Mouse (Mus musculus): Measurements from ENCODE around the gene Greb1. TPM values are rescaled to one million over a fixed set of nuclear protein-coding genes. Genes with fewer than 3 reads are reported as not detected.

The Greb1 gene
- polyA plus RNA-seq, 1 experiment from 2014 or later: 10.0 TPM

DNA sequence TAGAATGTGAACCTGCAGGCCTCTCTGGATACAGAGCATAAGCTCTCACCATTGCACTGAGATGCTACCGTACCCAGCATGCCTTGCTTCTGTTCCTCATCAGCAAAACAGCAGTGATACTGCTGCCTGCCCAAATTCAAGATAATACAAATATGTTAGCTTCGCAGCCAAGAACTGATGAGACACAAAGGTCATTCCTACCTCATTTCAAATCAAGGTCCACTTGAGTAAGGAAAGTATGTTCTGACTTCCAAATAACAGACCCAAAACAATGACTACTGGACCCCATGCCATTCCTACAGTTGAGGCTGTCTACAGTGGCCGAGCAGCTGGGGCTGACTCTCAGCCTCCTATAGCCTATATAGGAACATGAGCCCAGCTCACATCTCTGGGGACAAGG is 66.0 kb downstream of the Greb1 start:
- Histone ChIP-seq H3K36me3 (ENCODE audit: control insufficient read depth, insufficient read depth, low read length) (no peaks in the 10 kb centered on the region), H3K9me3 (ENCODE audit: control insufficient read depth, low read length) (no peaks in the 10 kb centered on the region), H3K9ac (ENCODE audit: low read length) (no peak overlapping the region), H3K27ac (ENCODE audit: low read depth, low read length) (no peak overlapping the region), H3K4me2 (ENCODE audit: low read depth) (no peak overlapping the region), H3K27me3 (ENCODE audit: control insufficient read depth, insufficient read depth, low read length) (no peaks in the 10 kb centered on the region), H3K4me1 (ENCODE audit: control insufficient read depth, insufficient read depth, low read length) (peaks cover 13% of the 10 kb centered on the region), H3K4me3 (ENCODE audit: low read depth, low read length) (no peak overlapping the region)
- no peak for ATAC-seq (ENCODE audit: insufficient read depth, low FRiP score, low TSS enrichment)
- no peak for DNase-seq (ENCODE audit: low spot score)
- 85% methylated on average over 3 of the region's 3 CpGs for WGBS

DNA sequence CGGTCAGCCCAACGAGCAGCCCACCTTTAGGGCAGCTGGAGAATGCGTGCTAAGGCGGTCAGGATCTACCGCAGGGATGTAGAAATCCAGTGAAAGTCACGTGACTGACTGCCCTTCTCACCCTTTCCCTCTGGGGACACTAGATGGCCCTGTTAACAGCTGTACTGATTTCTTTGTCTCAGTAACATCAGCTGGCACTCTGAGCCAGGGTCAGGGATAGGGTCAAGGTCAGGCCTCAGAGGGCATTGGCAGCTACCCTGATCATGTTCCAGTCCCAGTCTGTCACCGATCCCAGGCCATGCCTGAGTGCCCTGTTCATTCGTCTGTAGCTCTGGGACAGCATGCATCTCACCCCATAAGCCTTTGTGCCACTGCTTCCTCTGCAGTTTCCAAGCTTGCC is 66.7 kb downstream of the Greb1 start:
- peak; percentile 48 for DNase-seq (ENCODE audit: low spot score)
- no peaks in the 10 kb centered on the region for H3K36me3 ChIP-seq (ENCODE audit: control insufficient read depth, insufficient read depth, low read length)
- H3K4me1 ChIP-seq (ENCODE audit: control insufficient read depth, insufficient read depth, low read length): peaks cover 13% of the 10 kb centered on the region
- H3K9ac ChIP-seq (ENCODE audit: low read length): no peak overlapping the region
- H3K4me2 ChIP-seq (ENCODE audit: low read depth): no peak overlapping the region
- 38% methylated on average over 8 of the region's 8 CpGs for WGBS
- H3K9me3 ChIP-seq (ENCODE audit: control insufficient read depth, low read length): no peaks in the 10 kb centered on the region
- H3K27ac ChIP-seq (ENCODE audit: low read depth, low read length): no peak overlapping the region
- no peak for ATAC-seq (ENCODE audit: insufficient read depth, low FRiP score, low TSS enrichment)
- no peaks in the 10 kb centered on the region for H3K27me3 ChIP-seq (ENCODE audit: control insufficient read depth, insufficient read depth, low read length)
- H3K4me3 ChIP-seq (ENCODE audit: low read depth, low read length): no peak overlapping the region

DNA sequence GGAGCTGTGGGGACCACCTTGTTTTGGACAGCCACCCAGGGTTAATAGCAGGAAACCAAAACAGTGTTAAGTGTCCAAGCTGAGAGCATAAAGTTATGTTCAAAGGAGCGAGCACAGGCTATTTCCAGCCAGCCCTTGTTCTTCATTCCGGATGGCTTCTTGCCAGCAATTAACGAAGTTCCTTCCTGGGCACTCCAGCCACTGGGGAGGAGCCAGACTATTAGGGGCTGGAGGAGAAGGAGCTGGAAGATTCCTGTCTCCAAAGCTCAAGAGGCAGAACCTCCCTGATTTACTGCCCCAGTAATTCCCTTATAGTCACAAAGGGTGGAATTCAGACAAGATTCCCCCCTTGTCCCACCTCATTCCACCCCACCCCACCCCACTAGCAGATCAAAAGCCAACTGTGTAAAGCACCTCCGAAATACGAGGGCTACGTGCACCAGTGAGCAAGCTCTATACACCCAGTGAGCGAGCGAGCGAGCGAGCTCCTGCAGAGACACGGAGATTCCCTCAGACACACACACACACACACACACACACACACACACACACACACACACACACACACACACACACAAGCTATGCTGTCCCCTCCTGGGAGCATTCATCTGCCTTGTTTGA is 69.5 kb downstream of the Greb1 start:
- Histone ChIP-seq H3K4me1 (ENCODE audit: control insufficient read depth, insufficient read depth, low read length) (peaks cover 7% of the 10 kb centered on the region; the same call in 1 of the 2 replicates), H3K27me3 (ENCODE audit: control insufficient read depth, insufficient read depth, low read length) (no peaks in the 10 kb centered on the region), H3K9ac (ENCODE audit: low read length) (no peak overlapping the region), H3K9me3 (ENCODE audit: control insufficient read depth, low read length) (no peaks in the 10 kb centered on the region), H3K27ac (ENCODE audit: low read depth, low read length) (no peak overlapping the region), H3K4me3 (ENCODE audit: low read depth, low read length) (no peak overlapping the region), H3K4me2 (ENCODE audit: low read depth) (no peak overlapping the region), H3K36me3 (ENCODE audit: control insufficient read depth, insufficient read depth, low read length) (no peaks in the 10 kb centered on the region)
- no peak for ATAC-seq (ENCODE audit: insufficient read depth, low FRiP score, low TSS enrichment)
- no peak for DNase-seq (ENCODE audit: low spot score)
- 14% methylated on average over 11 of the region's 11 CpGs for WGBS

DNA sequence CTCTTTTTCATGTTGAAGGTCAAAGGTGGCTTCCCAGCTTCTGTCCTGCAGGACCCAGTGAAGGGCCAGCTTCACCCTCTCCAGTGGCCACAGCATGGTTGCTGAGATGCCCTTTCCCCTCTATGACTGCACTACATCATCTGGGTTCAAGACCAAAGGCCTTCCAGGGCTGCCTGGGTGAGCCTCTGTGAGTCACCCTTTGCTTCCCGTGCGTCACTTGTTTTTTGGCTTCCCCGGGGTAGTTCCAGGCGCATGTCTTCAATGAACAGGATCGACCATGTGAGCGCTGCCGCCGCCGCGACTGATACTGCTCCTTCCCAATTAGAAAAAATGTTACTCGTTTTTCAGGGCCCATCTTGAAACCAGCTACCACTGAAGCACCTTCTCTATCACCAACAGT is 70.5 kb downstream of the Greb1 start:
- 86% methylated on average over 11 of the region's 11 CpGs for WGBS
- no peak for ATAC-seq (ENCODE audit: insufficient read depth, low FRiP score, low TSS enrichment)
- no peak for DNase-seq (ENCODE audit: low spot score)
- no peaks in the 10 kb centered on the region for H3K9me3 ChIP-seq (ENCODE audit: control insufficient read depth, low read length)
- H3K9ac ChIP-seq (ENCODE audit: low read length): no peak overlapping the region
- no peaks in the 10 kb centered on the region for H3K36me3 ChIP-seq (ENCODE audit: control insufficient read depth, insufficient read depth, low read length)
- H3K27ac ChIP-seq (ENCODE audit: low read depth, low read length): no peak overlapping the region
- no peak overlapping the region for H3K4me3 ChIP-seq (ENCODE audit: low read depth, low read length)
- no peak overlapping the region for H3K4me2 ChIP-seq (ENCODE audit: low read depth)
- H3K27me3 ChIP-seq (ENCODE audit: control insufficient read depth, insufficient read depth, low read length): no peaks in the 10 kb centered on the region
- peaks cover 7% of the 10 kb centered on the region; the same call in 1 of the 2 replicates for H3K4me1 ChIP-seq (ENCODE audit: control insufficient read depth, insufficient read depth, low read length)

DNA sequence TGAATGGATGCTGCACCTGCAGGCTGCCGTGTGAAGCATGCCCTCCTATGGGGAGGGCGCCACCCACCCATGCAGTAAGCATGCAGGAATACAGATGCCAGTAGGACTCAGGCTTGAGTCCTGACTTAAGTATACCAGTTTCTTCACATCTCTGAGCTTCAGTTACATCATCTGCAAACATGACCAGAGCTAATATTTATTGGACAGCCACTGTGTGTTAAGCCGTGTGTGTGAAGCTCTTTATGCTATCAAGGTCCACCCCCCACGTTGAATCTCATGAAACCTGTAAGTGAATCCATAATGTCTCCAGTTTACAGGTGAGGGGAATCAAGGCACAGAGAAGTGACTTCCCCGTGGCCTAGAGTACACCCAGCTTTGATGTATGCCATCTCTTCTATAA is 72.5 kb downstream of the Greb1 start:
- H3K4me1 ChIP-seq (ENCODE audit: control insufficient read depth, insufficient read depth, low read length): 0 out of 2 replicates have a peak, but pooled peaks cover 3% of the 10 kb centered on the region
- no peaks in the 10 kb centered on the region for H3K27me3 ChIP-seq (ENCODE audit: control insufficient read depth, insufficient read depth, low read length)
- H3K4me3 ChIP-seq (ENCODE audit: low read depth, low read length): no peak overlapping the region
- DNase-seq (ENCODE audit: low spot score) (no peak), ATAC-seq (ENCODE audit: insufficient read depth, low FRiP score, low TSS enrichment) (no peak)
- no peaks in the 10 kb centered on the region for H3K36me3 ChIP-seq (ENCODE audit: control insufficient read depth, insufficient read depth, low read length)
- H3K4me2 ChIP-seq (ENCODE audit: low read depth): no peak overlapping the region
- no peaks in the 10 kb centered on the region for H3K9me3 ChIP-seq (ENCODE audit: control insufficient read depth, low read length)
- H3K27ac ChIP-seq (ENCODE audit: low read depth, low read length): no peak overlapping the region
- WGBS: 84% methylated on average over 5 of the region's 5 CpGs
- H3K9ac ChIP-seq (ENCODE audit: low read length): no peak overlapping the region

DNA sequence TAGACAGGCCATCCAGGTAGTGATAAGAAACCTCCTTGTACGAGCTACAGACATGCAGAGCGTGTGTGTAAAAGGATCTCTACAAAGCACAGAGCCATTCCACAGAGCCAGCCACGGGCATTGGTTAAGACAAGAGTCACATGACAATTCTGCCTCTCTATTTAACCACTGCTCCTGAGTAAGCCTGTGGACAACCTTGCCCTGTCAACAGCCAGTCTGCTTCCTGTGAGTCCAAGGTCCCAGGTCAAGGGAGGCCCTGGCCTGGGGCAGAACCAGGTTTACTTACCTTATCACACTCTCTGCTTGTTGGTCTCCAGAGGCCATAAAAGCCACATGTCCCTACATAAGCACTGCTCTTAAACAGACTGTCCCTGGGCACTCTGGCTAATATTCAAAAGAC is 74.5 kb downstream of the Greb1 start:
- WGBS: 85% methylated on average over 3 of the region's 3 CpGs
- DNase-seq (ENCODE audit: low spot score) (no peak), ATAC-seq (ENCODE audit: insufficient read depth, low FRiP score, low TSS enrichment) (no peak)
- 0 out of 2 replicates have a peak, but pooled peaks cover 3% of the 10 kb centered on the region for H3K4me1 ChIP-seq (ENCODE audit: control insufficient read depth, insufficient read depth, low read length)
- no peak overlapping the region for H3K4me2 ChIP-seq (ENCODE audit: low read depth)
- H3K9me3 ChIP-seq (ENCODE audit: control insufficient read depth, low read length): no peaks in the 10 kb centered on the region
- H3K4me3 ChIP-seq (ENCODE audit: low read depth, low read length): no peak overlapping the region
- no peak overlapping the region for H3K9ac ChIP-seq (ENCODE audit: low read length)
- H3K27me3 ChIP-seq (ENCODE audit: control insufficient read depth, insufficient read depth, low read length): no peaks in the 10 kb centered on the region
- H3K27ac ChIP-seq (ENCODE audit: low read depth, low read length): no peak overlapping the region
- H3K36me3 ChIP-seq (ENCODE audit: control insufficient read depth, insufficient read depth, low read length): no peaks in the 10 kb centered on the region; the same call in 1 of the 2 replicates

DNA sequence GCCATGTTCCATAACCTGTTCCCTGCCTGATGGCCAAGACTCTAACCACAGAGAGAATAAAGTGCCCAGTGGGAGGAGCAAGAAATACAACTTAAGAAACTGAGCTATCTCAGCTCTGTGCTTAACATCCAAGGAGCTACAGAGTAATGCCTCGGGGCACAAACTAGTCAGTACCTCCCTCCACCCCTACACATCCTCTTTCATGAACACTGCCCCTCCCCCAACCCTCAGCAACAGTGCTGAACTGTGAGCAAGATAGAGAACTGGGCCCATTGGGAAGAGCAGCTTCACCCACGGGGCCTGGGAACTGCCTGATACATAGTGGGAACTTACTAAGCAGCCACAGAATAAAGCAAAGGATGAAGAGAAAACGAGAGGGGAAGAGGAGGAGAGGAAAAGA is 77.1 kb downstream of the Greb1 start:
- Histone ChIP-seq H3K4me2 (ENCODE audit: low read depth) (no peak overlapping the region), H3K4me1 (ENCODE audit: control insufficient read depth, insufficient read depth, low read length) (no peaks in the 10 kb centered on the region), H3K27me3 (ENCODE audit: control insufficient read depth, insufficient read depth, low read length) (no peaks in the 10 kb centered on the region), H3K9ac (ENCODE audit: low read length) (no peak overlapping the region), H3K9me3 (ENCODE audit: control insufficient read depth, low read length) (no peaks in the 10 kb centered on the region), H3K36me3 (ENCODE audit: control insufficient read depth, insufficient read depth, low read length) (no peaks in the 10 kb centered on the region; the same call in 1 of the 2 replicates), H3K4me3 (ENCODE audit: low read depth, low read length) (no peak overlapping the region), H3K27ac (ENCODE audit: low read depth, low read length) (no peak overlapping the region)
- WGBS: 55% methylated on average over 3 of the region's 3 CpGs
- ATAC-seq (ENCODE audit: insufficient read depth, low FRiP score, low TSS enrichment) (no peak), DNase-seq (ENCODE audit: low spot score) (no peak)

DNA sequence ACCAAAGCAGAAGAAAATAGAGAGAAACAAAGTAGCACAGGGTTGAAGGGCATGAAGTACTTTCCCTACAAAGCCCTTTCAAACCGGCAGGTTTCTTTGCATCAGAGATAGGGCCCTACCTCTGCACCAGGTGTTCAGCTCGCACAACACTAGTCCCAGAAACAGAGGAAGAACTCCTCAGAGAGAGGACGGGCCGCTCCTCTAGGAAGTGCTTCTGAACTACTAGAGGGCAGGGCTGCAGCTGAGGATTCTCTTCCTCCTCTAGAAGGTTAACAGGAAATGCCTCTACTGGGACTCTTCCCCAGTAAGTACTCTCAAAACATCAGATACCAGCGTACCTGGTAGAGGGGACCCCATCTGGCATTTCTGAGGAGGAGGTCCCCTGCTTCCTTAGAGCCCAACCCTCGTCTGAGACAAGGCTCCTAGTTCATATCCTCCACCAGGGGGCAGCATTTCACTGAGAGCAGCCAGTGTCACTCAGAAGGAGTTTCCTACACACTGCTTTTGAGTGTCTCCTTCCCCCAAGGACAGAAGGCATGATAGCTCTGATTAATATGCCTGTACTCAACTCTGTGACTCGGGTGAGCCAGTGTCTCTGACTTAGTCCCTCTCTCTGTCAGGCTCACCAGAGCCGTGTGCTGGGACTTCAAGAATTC is 81.9 kb downstream of the Greb1 start:
- ATAC-seq (ENCODE audit: insufficient read depth, low FRiP score, low TSS enrichment) (peak; percentile 31; the same call in 1 of the 2 replicates), DNase-seq (ENCODE audit: low spot score) (peak; percentile 80)
- Histone ChIP-seq H3K9ac (ENCODE audit: low read length) (no peak overlapping the region), H3K4me1 (ENCODE audit: control insufficient read depth, insufficient read depth, low read length) (no peaks in the 10 kb centered on the region), H3K36me3 (ENCODE audit: control insufficient read depth, insufficient read depth, low read length) (peaks cover 2% of the 10 kb centered on the region), H3K4me3 (ENCODE audit: low read depth, low read length) (no peak overlapping the region), H3K27ac (ENCODE audit: low read depth, low read length) (no peak overlapping the region), H3K9me3 (ENCODE audit: control insufficient read depth, low read length) (no peaks in the 10 kb centered on the region), H3K4me2 (ENCODE audit: low read depth) (no peak overlapping the region), H3K27me3 (ENCODE audit: control insufficient read depth, insufficient read depth, low read length) (no peaks in the 10 kb centered on the region)
- WGBS: 51% methylated on average over 8 of the region's 8 CpGs

DNA sequence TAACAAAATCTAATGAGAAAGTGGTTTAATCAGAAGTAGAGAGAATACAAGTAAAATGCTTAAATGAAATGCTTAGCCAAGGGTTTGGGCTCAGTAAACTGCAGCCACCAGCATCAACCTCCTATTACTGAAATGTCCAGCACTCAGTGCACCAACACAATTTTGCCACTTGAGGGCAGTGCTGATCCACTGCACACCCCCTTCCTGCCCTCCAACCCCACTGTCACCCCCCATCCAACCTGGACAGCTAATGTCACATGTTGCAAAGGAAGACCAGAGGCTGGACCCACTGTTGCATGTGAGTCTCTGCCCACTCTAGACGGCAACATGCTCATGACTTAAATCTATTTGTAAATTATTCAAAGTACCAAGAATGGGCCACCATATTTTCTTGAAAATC is 83.0 kb downstream of the Greb1 start:
- peak; percentile 43; the same call in 1 of the 2 replicates for ATAC-seq (ENCODE audit: insufficient read depth, low FRiP score, low TSS enrichment)

More for the DNA sequence above, 83.0 kb downstream of the Greb1 start:
- Histone ChIP-seq H3K27me3 (ENCODE audit: control insufficient read depth, insufficient read depth, low read length) (no peaks in the 10 kb centered on the region), H3K36me3 (ENCODE audit: control insufficient read depth, insufficient read depth, low read length) (peaks cover 2% of the 10 kb centered on the region), H3K9ac (ENCODE audit: low read length) (no peak overlapping the region), H3K9me3 (ENCODE audit: control insufficient read depth, low read length) (no peaks in the 10 kb centered on the region), H3K4me2 (ENCODE audit: low read depth) (no peak overlapping the region), H3K4me1 (ENCODE audit: control insufficient read depth, insufficient read depth, low read length) (no peaks in the 10 kb centered on the region), H3K4me3 (ENCODE audit: low read depth, low read length) (no peak overlapping the region), H3K27ac (ENCODE audit: low read depth, low read length) (no peak overlapping the region)
- peak; percentile 54 for DNase-seq (ENCODE audit: low spot score)
- WGBS: 65% methylated on average over 1 of the region's 1 CpGs

Measured in neural tube, embryonic 11.5 days (tissue).